Mouse (Mus musculus) c-Kit-negative CD71-positive TER-119-positive erythroid progenitor cells, embryonic 14.5 days (primary cell): ENCODE data around the gene Itpripl1.
"Not testable (repeated sequence)": the region's sequence is repeated elsewhere in the genome, so short reads cannot be mapped to it uniquely, and the experiment has no call there.

ENCODE experiments used
- DNase-seq: peaks from one replicate; pipeline ENCODE4 v3.0.0-alpha.2; 2013; ENCODE audit warnings: low read depth, low spot score

The Itpripl1 gene

DNA sequence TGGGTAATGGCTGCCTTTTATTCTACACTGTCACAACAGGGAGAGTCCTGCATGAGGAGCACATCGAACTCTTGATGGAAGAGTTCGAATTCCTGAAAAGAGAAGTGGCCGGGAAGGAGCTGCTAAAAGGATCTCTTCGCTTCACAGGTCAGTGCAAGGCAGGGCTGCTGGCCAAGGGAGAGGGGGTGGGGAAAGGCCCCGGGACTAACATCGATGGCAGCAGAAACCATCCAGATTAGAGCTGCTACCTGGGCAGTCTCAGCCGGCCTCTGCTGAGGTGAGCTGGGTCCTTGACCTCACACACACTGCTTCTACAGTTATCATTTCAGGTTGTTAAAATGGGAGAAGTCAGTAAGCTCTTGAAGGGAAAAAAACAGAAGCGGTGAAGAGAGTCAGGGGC is 51.2 kb downstream of the Itpripl1 start:
- DNase-seq: no peak

DNA sequence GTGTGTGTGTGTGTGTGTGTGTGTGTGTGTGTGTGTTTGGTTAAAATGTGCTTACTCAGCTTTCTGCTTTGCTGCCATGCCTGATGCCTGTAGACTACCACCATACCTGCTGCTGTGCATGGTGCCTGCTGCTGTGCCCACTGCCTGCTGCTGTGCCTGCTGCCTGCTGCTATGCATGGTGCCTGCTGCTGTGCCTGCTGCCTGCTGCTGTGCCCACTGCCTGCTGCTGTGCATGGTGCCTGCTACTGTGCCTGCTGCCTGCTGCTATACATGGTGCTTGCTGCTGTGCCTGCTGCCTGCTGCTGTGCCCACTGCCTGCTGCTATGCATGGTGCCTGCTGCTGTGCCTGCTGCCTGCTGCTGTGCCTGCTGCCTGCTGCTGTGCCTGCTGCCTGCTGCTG is 53.1 kb downstream of the Itpripl1 start:
- DNase-seq: not testable (repeated sequence)
